Mouse (Mus musculus) 3134 (cell line): ENCODE data around the gene Capn9.

Experiments
- DNase-seq: peaks from one replicate; pipeline ENCODE4 v3.0.0-alpha.2; 2011; ENCODE audit warnings: low spot score; ENCODE audit not compliant: insufficient read length; ENCODE audit errors: extremely low read depth

Gene Capn9

DNA sequence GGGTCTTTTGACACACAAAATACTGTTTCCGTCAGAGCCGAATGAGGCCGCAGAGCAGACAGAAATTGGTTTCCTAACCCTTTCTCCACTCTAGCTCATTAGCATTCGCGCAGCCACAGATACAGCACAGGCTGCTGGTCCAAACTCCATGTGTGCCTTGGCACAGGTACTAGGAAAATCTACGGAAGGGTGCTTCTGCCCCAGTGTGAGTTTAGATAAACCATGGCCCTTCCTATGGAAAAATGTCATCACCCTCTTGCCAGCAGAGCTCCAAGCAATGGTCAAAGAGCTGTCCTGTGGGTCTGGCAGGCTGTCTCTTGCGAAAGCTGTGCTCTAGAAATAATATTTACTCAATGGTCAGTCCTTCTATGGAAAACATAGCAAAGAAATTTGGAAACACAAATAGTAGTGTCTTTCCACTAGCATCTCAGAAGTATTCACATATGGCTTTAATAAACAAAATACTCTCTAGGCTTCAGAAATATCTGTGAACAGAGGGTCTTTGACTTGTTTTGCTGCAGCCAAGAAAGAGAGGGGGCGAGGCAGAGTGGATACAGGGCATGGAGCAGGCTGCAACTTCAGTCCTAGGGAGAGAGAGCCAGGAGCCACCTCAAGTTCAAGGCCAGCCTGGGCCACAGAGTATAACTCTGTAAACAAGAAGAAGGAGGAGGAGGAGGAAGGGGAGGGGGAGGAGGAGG lies 4.0 kb upstream of the Capn9 start:
- DNase-seq: no peak

DNA sequence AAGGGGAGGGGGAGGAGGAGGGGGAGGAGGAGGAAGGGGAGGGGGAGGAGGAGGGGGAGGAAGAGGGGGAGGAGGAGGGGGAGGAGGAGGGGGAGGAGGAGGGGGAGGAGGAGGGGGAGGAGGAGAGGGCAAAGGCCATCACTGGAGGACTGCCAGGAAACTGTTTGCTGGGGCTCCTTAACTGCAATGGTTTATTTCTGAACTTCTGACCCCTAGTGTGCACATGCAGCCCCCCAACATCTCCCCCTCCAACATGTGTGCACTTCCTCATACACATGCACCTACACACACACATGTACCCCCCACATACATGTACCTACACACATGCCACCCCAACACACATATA lies 3.5 kb upstream of the Capn9 start:
- DNase-seq: no peak

- DNase-seq: peak; percentile 62
Observed at GRCm38 (mm10) chr8:124573552-124574340, 2.2 kb upstream of the Capn9 start.

DNA sequence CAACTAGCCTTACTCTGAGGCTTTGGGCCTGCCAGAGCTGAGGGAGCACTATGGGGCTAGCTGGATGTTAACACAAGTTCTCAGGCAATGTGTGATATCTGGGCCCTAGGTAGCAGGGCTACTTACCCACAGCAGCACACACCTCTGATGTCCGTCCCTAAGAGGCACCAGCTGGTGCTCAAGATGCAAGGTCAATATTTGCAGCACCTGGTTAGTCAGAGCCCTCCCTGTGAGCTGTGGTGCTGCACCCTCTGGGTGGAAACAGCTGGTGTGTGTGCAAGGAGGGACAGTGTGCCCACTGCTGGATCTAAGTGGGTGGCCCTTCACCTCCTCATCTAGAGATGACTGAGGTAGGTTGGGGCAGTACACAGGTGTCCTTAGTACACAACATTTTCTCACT lies 840 bp downstream of the Capn9 start:
- DNase-seq: no peak

DNA sequence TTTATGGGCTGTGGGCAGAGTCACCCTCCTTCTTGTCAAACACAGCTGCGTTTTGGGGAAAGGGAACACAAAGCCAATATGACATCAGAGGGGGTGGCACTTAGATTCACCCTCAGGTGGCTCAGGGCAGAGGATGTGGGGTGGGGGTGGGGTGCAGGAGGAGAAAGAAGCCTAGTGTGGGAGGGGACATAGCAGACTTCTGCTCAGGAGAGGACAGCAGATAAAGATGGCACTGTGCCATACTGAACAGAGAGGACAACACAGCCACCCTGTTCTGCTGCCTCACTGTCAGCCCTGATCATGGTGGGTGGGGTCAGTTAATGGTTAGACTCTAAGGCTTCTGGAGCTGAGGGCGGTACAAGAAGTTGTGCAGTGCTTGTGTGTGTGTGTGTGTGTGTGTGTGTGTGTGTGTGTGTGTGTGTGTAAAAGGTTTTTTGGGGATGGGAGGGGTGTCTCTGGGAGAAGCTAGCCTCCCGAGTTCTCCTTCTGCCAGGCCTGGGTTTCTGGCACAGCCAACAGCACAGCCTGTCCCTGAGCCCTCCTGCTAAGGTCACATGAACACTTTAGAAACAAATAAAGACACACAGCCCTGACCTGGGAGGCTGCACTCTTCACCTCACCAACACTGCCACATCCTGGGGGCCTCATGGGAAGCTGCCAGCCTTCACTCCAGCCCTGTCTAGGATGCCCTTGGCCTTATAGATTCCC lies 10.0 kb downstream of the Capn9 start:
- DNase-seq: no peak

DNA sequence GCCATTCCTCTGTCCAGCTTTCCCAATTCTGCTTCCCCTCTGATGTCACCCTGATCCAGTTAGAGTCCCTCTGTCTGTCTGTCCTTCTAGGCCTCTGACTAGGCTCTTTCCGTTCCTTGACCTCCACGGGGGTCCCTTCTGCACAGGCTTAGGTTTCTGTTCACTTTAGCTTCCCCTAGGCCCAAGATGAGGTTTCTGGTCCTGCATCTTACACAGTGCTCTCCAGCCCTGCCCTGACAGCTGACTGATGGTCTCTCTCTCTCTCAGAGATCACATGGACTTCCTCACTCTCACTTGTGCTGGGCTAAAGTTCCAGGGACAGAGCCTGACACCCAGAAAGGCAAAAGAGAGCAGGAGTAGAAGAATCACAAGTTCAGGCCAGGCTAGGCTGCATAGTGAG lies 10.6 kb downstream of the Capn9 start:
- DNase-seq: no peak

DNA sequence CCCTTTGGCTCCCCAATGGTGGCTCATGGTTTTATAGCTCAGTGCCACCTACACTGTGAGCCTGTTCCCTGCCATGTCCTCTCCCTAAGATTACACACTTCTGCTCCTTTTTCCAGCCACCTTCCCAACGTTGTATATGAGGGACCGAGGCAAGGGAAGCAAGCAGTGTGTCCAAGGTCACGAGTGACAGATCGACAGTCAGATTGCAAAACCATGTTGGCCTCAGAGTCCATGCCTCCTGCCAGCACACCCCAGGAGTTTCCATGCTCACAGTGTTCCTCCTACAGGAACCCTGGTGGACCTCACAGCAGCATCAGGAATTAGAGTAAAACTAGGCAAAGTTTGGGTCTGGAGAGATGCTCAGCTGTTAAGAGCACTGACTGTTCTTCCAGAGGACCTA lies 13.5 kb downstream of the Capn9 start:
- DNase-seq: no peak

DNA sequence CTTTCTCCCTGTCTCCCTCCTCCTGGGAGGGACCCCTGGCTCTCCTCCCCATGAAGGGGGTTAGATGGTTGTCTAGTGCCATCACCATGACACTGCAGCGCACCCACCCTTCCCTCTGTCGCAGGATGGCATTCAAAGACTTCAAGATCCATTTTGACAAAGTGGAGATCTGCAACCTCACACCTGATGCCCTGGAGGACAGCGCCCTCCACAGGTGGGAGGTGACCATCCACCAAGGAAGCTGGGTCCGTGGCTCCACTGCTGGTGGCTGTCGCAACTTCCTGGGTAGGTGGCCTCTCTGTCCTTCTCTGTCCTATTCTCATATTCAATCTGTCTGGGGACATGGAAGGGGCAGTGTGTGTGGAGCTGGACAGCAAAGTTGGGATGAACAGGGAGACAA lies 28.2 kb downstream of the Capn9 start:
- no peak for DNase-seq

GRCm38 (mm10) chr8:124608239-124608971 lies 32.5 kb downstream of the Capn9 start:
- DNase-seq: no peak

DNA sequence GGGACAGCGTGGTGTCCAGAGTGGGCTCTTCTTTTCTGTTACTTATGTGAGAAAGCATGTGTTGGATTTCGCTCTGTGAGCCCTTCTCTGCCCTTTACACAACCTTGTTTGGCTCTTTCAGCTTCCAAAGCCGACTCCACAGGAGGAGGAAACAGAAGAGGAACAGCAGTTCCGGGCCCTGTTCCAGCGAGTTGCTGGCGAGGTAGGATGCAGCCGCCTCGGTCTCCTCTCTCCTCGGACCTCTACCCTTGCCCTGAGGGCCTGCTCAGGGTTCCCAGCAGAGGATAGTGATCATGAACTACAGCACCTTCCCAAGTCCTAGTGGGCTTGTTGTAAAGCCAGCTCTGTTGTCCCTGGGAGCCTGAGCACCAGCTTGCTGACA lies 33.1 kb downstream of the Capn9 start:
- DNase-seq: no peak

- DNase-seq: no peak
Observed at GRCm38 (mm10) chr8:124614325-124614724, 38.4 kb downstream of the Capn9 start.

GRCm38 (mm10) chr8:124617266-124617869 lies 41.5 kb downstream of the Capn9 start:
- DNase-seq: peak; percentile 56

DNA sequence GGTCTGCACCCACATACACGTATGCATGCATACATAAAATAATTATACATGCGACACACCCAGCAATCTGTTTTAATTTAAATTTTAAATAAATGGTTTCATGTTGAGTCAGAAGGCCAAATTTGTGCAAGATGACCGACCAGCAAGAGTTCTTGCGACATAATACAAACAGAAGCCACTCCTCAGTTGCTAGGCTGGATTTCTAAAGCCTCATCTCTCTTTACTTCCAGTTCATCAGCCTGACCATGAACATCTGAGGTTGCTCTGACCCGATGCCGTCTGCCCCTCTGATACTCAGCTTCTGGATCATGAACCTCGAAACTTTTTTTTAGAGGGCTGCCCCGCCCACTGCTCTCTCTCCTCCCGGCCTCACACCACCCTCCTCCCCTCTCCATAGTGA lies 42.3 kb downstream of the Capn9 start:
- DNase-seq: peak; percentile 61

DNA sequence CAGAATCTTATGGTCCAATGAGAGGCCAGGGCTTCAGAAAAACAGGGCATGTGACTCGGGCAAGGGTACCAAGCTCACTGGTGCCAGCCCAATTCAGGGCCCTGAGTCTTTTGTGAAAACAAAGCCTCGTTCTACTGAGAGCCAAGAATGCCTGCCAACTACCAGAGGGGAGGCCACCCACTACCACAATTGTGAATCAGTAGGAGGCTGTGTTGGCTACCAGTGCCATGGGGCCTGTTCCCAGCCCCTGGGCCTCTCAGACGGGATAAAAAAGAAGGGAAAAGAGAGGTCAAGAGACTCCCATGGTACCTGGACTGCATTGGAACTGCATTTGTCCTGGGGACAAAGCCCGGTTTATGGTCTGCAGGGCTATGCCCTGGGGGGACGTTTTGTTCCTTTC lies 45.3 kb downstream of the Capn9 start:
- no peak for DNase-seq

- no peak for DNase-seq
Observed at GRCm38 (mm10) chr8:124626251-124626650, 50.3 kb downstream of the Capn9 start.

- DNase-seq: no peak
Observed at GRCm38 (mm10) chr8:124630489-124630888, 54.6 kb downstream of the Capn9 start.

DNA sequence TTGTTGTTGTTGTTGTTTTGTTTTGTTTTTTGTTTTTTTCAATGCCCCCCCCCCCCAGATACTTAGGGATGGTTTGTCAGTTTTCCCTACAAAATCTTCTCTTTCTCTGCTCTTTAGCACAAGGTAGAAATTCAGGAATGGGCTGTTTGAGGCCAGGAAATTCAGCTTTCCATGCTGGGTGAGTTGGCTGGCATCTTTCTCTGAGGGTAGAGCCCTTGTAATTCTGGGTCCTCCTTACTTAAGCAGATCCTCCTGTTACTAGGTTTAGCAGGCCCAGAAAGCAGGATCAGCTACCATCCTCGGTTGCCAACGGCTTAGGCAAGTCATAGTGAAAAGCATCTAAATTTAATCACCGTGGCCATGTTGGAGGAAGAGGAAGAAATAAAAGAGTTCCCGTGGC lies 55.0 kb downstream of the Capn9 start:
- no peak for DNase-seq

DNA sequence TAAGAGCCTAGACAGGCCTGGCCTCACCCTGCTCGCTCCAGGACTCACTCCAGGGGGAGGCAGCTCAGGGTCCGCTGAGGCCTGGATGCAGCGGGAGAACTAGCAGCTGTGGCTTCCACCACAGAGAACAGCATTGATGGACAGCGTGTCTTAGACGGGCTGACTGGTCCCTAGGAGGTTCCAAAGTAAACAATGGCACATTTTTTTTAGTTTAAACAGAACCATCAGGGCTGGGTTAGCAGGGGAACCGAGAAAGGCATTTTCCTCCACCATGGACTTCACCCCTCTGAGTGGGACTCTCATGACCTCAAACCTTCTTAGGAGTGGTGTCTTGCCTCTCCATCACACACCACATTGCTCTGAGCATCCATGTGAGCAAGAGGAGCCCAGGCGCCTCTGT lies 56.1 kb downstream of the Capn9 start:
- DNase-seq: peak; percentile 68

- DNase-seq: peak; percentile 70
Observed at GRCm38 (mm10) chr8:124633001-124633703, 57.2 kb downstream of the Capn9 start.
